Mouse (Mus musculus) erythroblast, adult 5-6 weeks (primary cell): Measurements from ENCODE around the gene Olfr466. TPM values are rescaled to one million over a fixed set of nuclear protein-coding genes. Genes with fewer than 3 reads are reported as not detected.

Source experiments
- ATAC-seq: replicated peaks from 2 replicates; pipeline ENCODE4 v1.8.0; 2016; ENCODE audit warnings: moderate number of reproducible peaks, mild to moderate bottlenecking, moderate TSS enrichment, inconsistent platforms; ENCODE audit not compliant: poor library complexity, low FRiP score, severe bottlenecking
- total RNA-seq, 2 experiments: library from RNA; stranded (forward) in 1 of 2; stranded (reverse) in 1 of 2; fragments of 150-400 nt in 1 of 2; fragments of 200-764, 138-1000 nt in 1 of 2; gene quantifications; 2 replicates each; pipeline versions ENCODE4 v1.2.3 to v1.2.4; 2015 to 2017; ENCODE audit warnings: low replicate concordance in 2 of 2

Gene Olfr466
- total RNA-seq (2015; ENCODE audit: low replicate concordance) (not detected in 2 replicates), total RNA-seq (2017; ENCODE audit: low replicate concordance) (0.28 TPM in 1 of 2 replicates, not detected in the other)

DNA sequence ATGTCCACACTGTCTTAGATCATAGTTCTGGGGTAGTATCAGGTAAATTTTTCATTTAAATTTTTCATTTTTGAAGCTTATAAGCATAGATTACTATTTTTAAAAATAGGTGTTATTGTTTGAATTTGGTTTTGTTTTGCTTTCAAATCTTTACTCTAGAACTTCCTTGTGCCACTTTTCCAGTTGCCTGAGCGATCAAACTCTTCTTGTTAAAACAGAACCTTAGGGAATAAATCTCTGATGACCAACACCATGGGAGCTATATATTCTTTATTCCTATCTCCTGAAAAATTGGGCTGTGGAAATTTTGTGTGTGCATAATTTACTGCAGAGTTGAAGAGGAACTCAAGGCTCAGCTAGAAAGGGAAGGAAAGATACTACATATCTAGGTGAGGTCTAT lies at the start of gene Olfr466:
Gene Olfr466 (plus strand): TSS at position 301 of the 400 bp plus-strand sequence.
- no peak for ATAC-seq

DNA sequence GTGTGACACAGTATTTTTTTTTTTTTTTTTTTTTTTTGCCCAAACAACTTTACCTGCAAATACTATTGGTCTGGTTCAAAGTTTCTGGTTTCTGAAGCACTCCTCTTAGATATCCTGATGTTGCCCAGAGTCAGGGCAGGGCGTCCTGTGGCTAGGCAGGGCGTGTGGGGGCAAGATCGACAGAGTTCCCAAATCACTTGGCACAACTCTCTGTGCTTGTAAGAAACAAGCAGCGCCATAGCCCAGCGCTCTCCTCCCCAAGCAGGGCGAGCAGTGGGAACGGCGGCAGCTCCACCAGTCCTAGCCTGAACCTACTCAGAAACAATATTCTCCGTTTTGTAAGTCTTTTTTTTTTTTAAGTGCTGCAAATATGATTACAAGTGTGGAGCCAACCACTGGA lies 49.4 kb upstream of the Olfr466 start:
- no peak for ATAC-seq

DNA sequence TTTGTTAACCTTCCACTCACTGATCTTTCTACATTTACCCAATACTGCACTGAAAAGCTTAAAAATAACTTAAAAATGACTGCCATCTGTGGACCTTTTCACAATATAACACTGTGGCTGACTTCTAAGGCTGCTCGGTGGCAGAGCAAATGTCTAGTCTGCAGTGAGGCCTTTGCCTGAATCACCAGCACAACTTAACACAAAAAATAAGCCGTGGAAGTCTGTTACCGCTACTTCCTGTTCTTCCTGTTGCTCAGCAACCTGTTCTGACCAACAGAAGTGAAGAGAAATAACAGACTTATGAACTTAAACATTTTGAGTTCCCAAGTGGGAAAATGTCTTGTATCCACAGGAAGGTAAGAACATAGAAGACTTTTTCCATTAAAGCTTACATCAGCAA lies 48.8 kb upstream of the Olfr466 start:
- no peak for ATAC-seq

DNA sequence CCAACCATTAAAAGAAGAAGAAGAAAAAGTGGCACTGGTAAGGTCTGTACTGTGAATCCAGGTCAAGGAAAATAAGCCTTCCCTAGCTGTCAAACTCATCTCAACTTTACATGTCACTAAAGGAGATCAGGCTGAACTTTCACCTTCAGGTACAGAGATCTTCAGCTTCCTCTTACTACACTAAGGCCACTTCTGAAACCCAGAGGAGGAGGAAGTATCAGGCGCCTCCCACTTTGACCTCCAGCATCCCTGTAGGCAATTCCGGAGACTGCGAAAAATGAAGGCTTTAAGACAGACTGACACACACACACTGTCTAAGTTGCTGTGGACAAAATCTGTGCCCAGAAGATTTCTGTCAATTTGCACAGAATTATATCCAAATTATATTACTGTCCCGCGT lies 38.1 kb upstream of the Olfr466 start:
- peak; percentile 71 for ATAC-seq

DNA sequence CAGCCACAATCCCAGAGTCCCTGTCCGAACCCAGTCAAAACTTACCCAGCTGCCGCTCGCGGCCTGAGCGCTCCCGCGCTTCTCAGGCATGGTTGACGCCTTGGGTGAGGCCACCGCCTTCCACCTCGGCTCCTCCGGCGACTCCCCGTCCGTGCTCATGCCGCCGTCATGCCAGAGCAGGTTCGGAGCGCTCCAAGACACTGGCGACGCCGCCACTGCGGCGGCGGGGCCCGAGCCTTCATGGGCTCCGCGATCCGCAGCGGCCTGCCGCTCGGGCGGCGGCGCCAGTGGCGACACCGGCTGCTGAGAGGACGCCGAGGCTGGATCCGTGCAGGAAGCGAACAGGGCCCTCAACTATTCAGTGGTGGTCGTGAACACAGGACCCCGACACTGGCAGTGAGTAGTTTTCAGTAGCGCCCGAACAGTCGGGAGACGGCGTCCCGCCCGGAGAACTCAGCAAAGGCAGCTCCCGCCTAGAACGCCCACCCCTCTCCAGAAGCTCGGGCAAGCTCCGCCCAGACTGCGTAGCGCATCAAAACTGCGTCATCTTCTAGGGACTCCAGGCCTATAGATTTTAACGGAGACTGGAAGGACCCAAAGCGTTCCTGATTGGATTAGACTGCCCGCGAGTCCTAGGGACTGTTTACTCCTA lies 37.5 kb upstream of the Olfr466 start, which contains the start of gene Mfsd14b:
Gene Mfsd14b (minus strand): TSS at position 517 of the 652 bp plus-strand sequence.
- ATAC-seq: peak; percentile 96

DNA sequence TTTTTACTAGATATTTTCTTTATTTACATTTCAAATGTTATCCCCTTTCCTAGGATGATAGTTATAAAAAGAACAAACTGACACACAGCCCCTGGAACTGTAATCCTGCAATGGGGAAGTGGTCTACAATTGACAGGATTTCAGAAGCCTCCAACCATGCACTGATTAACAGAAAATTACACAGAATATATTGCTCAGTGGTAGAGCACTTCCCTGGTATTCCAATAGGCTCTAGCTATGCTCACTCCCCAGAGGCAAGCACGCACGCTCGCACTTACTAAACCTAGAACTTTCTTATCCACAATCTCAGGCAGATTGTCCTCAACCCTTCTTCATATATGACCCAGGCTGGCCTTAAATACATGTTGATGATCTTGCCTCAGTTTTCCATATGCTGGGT lies 36.8 kb upstream of the Olfr466 start:
- no peak for ATAC-seq

DNA sequence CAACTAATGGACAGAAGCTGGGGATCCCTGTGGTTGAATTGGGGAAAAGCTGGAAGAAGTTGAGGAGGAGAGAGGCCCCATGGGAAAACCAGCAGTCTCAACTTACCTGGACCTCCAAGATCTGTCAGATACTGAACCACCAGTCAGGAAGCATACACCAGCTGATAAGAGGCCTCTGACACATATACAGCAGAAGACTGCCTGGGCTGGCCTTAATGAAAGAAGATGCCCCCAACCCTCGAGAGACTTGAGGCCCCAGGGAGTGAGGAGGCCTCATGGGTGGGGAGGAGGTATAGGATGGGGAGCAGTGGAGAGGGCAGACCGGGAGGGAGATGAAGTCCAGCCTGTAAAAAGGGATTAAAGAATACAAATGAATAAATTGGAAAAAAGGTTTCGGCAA lies 29.1 kb upstream of the Olfr466 start:
- ATAC-seq: no peak

DNA sequence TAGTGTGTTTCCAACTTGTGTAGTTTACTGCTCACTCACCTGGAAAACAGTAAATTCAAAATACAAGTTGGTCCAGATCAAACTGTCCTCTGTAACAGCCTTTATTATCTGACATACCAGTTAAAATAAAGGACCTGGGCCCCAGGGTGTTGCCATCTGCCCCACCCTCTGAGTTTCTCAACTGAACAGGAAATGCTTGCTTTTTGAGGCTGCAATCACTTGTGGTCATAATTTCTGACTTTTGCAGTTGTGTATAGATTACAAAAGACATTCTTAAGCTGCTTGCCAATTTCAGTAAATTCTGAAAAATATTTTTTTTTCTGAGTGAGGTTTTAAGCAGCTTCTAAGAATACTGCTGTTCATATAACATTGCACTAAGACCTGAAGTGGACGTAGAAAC lies 27.9 kb upstream of the Olfr466 start:
- ATAC-seq: no peak

DNA sequence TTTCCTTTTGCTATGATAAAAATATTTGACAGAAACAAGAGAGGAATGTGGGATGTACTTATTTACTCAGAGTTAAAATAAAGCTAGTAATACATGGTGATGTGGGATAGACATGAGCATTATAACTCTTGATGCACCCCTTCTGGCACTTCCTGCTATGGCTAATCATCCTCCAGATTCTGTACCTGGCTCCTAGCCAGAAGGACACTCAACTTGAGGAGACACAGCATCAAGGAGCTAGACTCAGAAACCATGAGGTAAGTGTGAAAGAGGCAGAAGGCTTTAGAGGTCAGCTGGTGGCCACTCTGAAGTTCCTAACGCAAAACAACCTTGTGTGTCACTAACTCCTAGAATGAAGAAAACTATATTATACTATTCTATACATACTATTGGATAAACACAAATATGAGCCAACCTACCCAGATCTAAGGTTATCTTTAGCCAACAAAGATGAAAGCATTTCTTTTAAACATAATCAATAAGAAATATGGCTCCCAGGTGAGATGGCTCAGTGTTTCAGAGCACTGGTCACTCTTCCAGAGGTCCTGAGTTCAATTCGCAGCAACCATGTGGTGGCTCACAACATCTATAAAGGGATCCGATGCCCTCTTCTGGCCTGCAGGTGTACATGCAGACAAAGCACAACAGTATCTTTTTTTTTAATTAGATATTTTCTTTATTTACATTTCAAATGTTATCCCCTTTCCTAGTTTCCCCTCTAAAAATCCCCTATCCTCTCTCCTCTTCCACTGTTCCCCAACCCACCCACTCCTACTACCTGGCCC lies 22.8 kb upstream of the Olfr466 start:
- ATAC-seq: no peak

DNA sequence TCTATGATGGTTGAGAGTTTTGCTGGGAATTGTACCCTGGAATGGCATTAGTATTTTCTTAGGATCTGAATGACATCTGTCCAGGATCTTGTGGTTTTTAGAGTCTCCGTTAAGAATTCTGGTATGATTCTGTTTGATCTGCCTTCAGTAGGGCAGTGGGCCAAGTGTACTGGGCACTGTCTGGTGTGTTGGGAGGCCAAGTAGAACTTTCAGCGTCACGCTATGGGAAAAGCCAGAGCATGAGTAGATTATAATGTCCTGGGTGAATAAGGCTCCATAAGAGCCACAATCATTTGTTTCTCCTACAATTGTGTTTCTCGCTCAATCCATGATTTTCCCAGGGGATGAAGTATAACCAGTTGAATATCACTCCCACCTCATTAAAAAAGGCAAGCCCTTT lies 12.3 kb upstream of the Olfr466 start, which contains the start of gene Olfr465-ps1:
Gene Olfr465-ps1 (plus strand): TSS at position 301 of the 400 bp plus-strand sequence.
- ATAC-seq: no peak

DNA sequence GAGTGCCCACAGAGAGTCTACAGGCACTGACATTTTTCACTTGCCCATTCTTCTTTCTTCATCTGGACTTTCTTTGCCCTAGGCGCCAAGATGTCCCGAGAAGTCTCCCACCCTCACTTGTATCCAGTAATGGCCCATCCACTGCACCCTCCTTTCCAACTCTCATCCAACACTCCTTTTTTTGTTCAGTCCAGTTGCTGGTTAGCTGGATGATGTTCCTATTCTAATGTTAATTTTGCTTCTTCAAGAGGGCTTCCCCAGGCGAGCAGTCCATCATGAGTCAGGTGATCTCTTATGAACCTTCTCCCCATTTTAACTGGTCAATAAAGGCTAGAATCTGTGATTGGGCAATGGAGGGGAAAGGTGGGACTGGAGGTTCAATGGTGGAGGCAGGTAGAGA lies 24.1 kb downstream of the Olfr466 start:
- no peak for ATAC-seq

DNA sequence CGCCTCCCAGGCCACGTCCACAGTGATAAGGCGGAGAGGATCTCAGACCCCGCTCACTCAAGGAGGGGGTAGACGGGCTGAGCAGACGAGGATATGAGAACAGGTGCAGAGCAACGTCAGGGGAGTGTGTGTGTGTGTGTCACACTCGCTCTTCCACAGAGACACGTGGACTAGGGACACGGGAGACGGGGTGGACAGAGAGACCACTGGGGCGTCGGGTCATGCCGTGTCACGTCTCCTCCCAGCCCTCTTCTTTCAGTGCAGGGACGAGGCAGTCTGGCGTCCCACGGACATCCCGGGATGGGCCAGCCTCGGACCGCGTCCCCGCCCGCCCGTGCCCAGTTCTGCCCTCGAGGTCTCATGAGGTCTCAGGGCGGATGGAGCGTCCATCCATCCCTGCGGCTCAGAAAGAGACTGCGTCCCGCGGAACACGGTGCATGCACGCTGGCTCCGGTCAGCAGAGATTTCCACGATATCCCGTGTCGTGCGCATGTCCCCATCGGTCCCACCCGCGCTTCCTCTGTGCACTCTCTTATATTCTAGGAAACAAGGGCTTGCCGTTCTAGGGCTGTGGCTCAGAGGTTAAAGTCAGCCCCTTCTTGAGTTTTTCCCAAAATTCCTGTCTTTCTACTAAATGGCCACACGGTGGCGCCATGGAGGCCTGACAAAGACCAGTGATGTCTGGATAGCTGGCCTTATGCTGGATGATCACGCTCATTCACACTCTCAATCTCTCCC lies 25.9 kb downstream of the Olfr466 start:
- 0 out of 2 replicates have a peak, but pooled peaks have one; percentile 39 for ATAC-seq

DNA sequence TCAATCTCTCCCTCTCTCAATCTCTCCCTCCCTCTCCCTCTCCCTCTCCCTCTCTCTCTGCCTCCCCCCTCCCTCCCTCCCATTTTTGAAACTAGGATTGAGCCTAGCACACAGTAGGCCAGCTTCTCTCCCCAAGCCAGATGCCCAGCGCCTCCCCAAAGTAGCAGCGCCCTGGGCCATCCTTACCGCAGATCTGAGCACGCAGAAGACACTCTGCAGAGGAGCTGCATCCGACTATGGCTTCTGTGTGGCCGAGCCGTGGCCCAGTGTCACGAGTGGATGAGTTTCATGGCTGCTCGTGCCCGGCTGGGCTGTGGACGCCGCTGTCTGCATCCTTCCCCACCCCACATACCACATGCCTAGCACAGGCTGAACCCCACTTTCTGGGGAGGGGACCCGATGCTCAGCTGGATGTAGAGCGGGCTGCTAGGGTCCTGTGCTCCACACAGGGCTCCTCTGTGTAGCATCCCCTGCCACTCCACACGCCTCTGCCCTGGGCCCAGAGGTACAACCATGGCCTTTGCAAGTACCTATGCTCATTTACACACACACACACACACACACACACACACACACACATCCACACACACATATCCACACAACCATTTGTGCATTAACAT lies 26.5 kb downstream of the Olfr466 start:
- no peak for ATAC-seq

DNA sequence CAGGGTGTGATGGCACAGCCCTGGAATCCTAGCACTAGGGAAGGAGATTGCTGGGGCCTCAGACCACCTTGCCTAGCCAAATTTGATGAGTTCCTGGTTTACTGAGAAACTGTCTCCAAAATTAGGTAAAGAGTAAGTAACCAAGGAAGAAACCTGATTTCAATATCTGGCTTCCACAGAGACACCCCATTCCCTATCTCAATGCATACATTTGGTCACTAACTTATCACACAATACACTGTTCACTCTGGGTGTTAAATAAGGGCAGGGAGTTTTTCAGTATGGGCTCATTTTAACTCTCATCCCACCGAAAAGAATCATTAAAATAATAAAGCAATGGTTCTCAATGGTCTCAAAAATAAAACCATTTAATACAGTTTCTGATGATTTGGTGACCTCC lies 50.6 kb downstream of the Olfr466 start:
- no peak for ATAC-seq

Other genes starting within 250 kb of the Olfr466 start
- not detected in 2 replicates for gene Cntnap3, start 246.3 kb upstream of the Olfr466 start, total RNA-seq (2015; ENCODE audit: low replicate concordance)
- gene Cntnap3, start 246.3 kb upstream of the Olfr466 start, total RNA-seq (2017; ENCODE audit: low replicate concordance): not detected in 2 replicates
- gene Spata31, start 232.8 kb upstream of the Olfr466 start, total RNA-seq (2015; ENCODE audit: low replicate concordance): not detected in 2 replicates
- 0.84 TPM in 1 of 2 replicates, not detected in the other for gene Spata31, start 232.8 kb upstream of the Olfr466 start, total RNA-seq (2017; ENCODE audit: low replicate concordance)
- not detected in 2 replicates for gene Spata31d1c, start 117.2 kb upstream of the Olfr466 start, total RNA-seq (2015; ENCODE audit: low replicate concordance)
- gene Spata31d1c, start 117.2 kb upstream of the Olfr466 start, total RNA-seq (2017; ENCODE audit: low replicate concordance): not detected in 2 replicates
- gene Prss47, start 97.5 kb upstream of the Olfr466 start, total RNA-seq (2015; ENCODE audit: low replicate concordance): not detected in 2 replicates
- gene Prss47, start 97.5 kb upstream of the Olfr466 start, total RNA-seq (2017; ENCODE audit: low replicate concordance): not detected in 2 replicates
- gene Mfsd14b, start 37.3 kb upstream of the Olfr466 start, total RNA-seq (2015; ENCODE audit: low replicate concordance): 33.2 and 40.0 TPM in 2 replicates
- gene Mfsd14b, start 37.3 kb upstream of the Olfr466 start, total RNA-seq (2017; ENCODE audit: low replicate concordance): 35.5 and 43.9 TPM in 2 replicates
- gene Olfr465-ps1, start 12.2 kb upstream of the Olfr466 start, total RNA-seq (2015; ENCODE audit: low replicate concordance): not detected in 2 replicates
- gene Olfr465-ps1, start 12.2 kb upstream of the Olfr466 start, total RNA-seq (2017; ENCODE audit: low replicate concordance): not detected in 2 replicates
- not detected in 2 replicates for gene Nlrp4f, start 55.7 kb downstream of the Olfr466 start, total RNA-seq (2015; ENCODE audit: low replicate concordance)
- gene Nlrp4f, start 55.7 kb downstream of the Olfr466 start, total RNA-seq (2017; ENCODE audit: low replicate concordance): not detected in 2 replicates
- not detected in 2 replicates for gene Gm10775, start 109.3 kb downstream of the Olfr466 start, total RNA-seq (2015; ENCODE audit: low replicate concordance)
- gene Gm10775, start 109.3 kb downstream of the Olfr466 start, total RNA-seq (2017; ENCODE audit: low replicate concordance): not detected in 2 replicates
- gene Zfp369, start 128.6 kb downstream of the Olfr466 start, total RNA-seq (2015; ENCODE audit: low replicate concordance): 10.6 and 11.1 TPM in 2 replicates
- gene Zfp369, start 128.6 kb downstream of the Olfr466 start, total RNA-seq (2017; ENCODE audit: low replicate concordance): 21.6 and 21.9 TPM in 2 replicates